Mouse (Mus musculus): ENCODE results near the gene Vmp1.

Vmp1 gene

DNA sequence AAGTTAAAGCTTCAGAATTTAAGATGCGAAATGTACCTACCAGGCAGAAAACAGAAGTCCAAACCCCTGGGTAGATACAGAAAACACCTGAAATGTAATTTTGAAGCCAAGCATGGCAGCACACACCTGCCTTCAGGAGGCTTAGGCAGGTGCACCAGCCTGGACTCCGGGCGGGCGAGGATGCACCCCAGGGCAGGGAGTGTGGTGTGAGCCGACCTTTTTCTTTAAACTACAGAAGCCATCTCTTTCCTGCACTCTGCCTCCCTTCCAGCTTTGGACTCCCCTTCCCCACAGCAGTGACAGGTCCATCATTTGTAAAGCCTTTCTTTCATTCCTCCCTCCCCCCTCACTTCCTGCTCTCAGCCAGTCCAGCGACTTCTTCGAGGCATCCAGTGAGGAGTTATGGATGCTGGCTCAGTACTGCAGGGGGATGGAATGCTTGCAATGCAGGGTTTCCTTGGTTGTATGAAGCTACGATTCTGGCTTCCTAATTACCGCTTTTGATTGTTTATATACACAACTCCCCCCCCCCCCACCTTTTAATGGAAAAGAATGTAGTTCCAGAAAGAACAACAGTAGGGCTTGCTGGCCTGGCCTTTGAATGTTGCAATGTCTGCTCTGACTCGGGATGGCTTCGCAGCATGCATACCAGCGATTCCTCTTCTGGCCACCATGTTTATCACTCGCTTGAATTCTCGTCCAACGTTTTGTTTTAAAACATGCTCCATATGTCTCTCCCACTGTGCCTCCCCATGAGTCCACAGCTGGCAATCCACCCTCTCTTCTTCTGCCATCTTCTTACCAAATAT is 112.4 kb downstream of the Vmp1 start:
- no peak for DNase-seq (ENCODE audit: low spot score in 2 of 2)

GRCm38 (mm10) chr11:86570261-86570746 is 113.3 kb downstream of the Vmp1 start:
- DNase-seq (ENCODE audit: low spot score in 2 of 2), result no peak

- no peak for DNase-seq (ENCODE audit: low spot score in 2 of 2)
These were observed 115.2 kb downstream of the Vmp1 start for GRCm38 (mm10) chr11:86568425-86568824.

DNA sequence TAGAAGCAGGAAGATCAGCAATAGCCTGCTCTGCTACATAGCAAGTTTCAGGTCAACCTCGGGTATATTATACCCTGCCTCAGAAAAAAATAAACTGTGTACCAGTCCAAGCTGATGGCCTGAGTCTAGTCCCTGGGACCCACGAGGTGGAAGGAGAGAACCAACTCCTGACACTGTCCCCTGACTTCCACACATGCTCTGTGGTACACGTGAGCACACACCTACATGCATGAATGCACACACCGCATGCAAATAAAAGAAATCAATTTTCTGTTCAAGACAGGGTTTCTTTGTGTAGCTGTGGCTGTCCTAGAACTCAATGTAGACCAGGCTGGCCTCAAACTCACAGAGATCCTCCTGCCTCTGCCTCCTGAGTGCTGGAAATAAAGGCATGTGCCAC is 125.4 kb downstream of the Vmp1 start:
- DNase-seq (ENCODE audit: low spot score in 2 of 2), result no peak

DNA sequence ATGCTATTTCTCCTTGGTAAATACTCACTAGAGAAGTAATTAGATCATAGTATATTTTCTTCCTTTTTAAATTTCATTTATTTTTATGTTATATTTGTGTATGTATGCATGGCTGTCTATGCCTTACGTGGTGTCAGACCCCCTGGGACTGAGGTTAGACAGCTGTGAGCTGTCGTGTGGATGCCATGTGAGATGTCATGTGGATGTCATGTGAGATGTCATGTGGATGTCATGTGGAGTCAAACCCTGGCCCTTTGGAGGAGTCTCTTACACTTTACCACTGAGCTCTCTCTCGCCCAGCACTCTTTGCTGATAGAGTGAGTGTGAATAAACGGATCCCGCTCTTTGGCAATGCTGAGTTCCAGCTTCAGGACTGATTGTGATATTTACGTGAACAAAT is 130.1 kb downstream of the Vmp1 start:
- no peak for DNase-seq (ENCODE audit: low spot score in 2 of 2)

DNA sequence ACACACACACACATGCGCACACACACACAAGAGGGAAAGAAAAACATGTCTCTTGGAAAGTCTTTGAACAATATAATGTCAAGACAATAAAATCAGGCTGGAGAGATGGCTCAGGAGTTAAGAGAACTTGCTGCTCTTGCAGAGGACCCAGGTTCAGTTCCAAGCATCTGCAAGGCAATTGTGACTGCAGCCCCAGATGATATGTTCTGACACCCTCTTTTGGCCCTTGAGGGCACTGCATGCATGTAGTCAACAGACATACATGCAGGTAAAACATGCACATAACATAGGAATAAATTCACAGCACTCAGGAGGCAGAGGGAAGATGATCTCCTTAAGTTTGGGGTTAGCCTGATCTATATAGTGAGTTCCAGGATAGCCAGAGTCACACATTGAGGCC is 136.2 kb downstream of the Vmp1 start:
- DNase-seq (ENCODE audit: low spot score in 2 of 2), result peak in 1 of 2 experiments; percentile 43

DNA sequence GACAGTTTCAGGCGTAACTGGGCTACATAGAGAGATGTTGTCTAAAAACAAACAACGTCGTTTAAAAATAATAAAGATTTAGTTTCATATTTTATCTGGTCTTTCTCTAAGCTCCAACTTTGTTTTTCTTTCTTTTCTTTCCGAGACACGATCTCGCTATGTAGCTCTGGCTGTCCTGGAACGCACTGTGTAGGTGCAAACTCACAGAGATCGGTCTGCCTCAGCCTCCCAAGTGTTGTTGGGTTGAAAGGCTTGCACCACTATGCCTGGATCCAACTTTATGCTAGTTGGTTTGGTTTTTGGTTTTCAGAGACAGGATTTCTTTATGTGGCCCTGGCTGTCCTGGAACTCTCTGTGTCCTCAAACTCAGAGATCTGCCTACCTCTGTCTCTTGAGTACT is 138.1 kb downstream of the Vmp1 start:
- DNase-seq (ENCODE audit: low spot score in 2 of 2), result no peak

DNA sequence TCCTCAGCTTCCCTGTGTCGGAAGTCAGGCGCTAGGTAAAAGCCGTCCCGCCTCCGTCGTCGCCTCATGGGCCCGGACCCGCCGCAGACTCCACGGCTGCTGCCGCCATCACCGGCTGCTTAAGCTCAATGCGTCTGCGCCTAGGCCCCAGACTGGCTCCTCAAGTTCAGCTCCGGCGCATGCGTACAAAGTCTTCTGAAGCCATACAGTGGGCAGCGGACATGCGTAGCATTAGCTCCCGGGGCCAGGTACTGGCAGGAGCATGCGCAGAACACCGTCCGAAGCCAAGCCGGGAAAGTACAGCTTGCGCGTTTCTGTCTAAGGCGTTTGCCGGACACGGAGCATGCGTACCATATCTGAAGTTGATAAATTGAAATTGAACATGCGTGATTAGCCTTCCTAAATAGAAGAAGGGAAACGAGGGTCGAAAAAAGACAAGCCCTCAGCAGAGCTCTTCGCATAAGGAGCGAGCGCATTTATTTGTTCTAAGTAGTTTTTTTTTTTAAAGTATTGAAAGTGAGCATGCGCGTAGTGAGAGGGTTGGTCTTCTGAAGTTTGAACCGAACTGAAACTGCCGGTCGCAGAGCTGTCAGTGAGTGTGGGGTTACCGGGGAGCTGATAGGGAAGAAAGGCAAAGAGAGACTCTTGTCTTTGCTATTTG is 138.9 kb downstream of the Vmp1 start, which contains the start of the genes Rps6kb1 and Tubd1:
Rps6kb1 (minus strand) TSS at position 167 of the 661 bp plus-strand sequence.
Tubd1 (plus strand) TSS at position 353 of the 661 bp plus-strand sequence.
- peak; percentile 98 to 99 for DNase-seq (ENCODE audit: low spot score in 2 of 2)

GRCm38 (mm10) chr11:86543960-86544638 is 139.5 kb downstream of the Vmp1 start:
- DNase-seq (ENCODE audit: low spot score in 2 of 2), result peak in 1 of 2 experiments; percentile 48

GRCm38 (mm10) chr11:86542851-86543250 is 140.8 kb downstream of the Vmp1 start:
- no peak for DNase-seq (ENCODE audit: low spot score in 2 of 2)

DNA sequence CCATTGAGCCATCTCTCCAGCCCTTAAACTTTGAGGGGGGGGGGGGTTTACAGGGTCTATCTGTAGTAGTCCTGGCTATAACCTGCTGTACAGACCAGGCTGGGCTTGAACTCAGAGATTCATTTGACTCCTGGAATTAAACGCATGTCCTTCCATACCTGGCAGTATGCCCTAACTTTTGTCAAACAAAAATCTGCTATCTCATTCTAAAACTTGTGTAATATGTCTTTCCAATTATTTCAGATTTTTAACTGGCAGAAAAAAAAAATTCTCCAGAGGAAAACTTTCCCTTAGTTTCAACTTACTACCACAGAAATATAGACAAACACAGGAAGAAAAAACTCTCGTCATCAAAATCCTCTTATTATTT is 143.2 kb downstream of the Vmp1 start:
- no peak for DNase-seq (ENCODE audit: low spot score in 2 of 2)

- no peak for DNase-seq (ENCODE audit: low spot score in 2 of 2)
These were observed 143.7 kb downstream of the Vmp1 start for GRCm38 (mm10) chr11:86539716-86540475.

DNA sequence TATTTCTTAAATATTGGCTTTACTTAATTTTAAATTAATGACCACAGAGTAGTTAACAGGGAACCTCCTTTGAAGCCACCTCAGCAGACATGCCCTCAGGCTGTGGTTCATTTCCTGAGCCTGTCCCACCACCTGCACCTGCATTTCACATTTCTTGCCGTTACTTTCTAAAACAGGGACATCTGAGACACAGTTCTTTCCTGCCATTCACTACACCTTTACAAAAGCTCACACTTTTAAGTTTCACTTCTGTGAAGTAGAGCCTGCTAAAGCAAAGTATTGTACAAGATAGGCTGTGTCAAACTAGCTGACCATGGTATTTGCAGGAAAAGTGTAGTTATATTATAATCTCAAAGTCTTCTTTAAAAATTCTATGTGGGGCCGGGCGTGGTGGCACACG is 144.8 kb downstream of the Vmp1 start:
- DNase-seq (ENCODE audit: low spot score in 2 of 2), result no peak

DNA sequence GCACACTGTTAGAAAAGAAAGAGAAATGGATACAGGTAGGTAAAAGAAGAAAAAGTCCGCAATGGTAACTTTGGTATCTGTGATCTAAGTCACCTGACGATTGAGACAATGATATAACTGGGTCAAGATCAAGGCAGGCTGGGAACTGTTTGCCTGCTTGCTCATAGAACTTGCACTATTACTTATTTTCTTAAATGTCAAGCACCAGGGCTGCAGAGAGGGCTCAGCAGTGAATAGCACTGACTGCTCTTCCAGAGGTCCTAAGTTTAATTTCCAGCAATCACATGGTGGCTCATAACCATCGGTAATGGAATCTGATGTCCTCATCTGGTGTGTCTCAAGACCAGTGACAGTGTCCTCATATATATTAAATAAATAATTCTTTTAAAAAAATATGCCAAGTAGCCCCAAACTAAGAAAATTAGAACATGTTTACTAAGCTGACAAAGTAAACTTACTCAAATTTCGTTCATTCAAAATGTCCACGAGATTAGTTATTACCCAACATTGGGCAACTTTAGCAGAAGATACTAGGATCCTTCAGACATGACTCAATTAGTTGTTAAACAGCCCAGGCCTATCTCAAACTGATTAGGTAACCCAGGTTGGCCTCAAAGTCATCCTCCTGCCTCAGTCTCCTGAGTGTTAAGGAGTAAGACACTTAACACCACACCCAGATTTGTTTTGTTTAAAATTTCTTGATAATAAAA is 149.3 kb downstream of the Vmp1 start:
- no peak for DNase-seq (ENCODE audit: low spot score in 2 of 2)

All from spleen, postnatal 14 days (tissue).